Mouse (Mus musculus) brain, embryonic 14.5 days (tissue): ENCODE results near the gene Degs2.

Experiments used
- CTCF ChIP-seq: fragments of 200-500 bp; IDR thresholded peaks from 2 replicates; pipeline ENCODE4 v1.5.1; 2012; ENCODE audit warnings: inconsistent platforms, mild to moderate bottlenecking, moderate library complexity, borderline replicate concordance; ENCODE audit not compliant: insufficient read depth, insufficient read length; ENCODE audit errors: extremely low read depth
- POLR2A ChIP-seq: fragments of 200-500 bp; IDR thresholded peaks from 2 replicates; pipeline ENCODE4 v1.6.1; 2012; ENCODE audit warnings: mild to moderate bottlenecking, inconsistent platforms, borderline replicate concordance; ENCODE audit not compliant: poor library complexity, insufficient read depth, insufficient read length, severe bottlenecking; ENCODE audit errors: extremely low read depth

DNA sequence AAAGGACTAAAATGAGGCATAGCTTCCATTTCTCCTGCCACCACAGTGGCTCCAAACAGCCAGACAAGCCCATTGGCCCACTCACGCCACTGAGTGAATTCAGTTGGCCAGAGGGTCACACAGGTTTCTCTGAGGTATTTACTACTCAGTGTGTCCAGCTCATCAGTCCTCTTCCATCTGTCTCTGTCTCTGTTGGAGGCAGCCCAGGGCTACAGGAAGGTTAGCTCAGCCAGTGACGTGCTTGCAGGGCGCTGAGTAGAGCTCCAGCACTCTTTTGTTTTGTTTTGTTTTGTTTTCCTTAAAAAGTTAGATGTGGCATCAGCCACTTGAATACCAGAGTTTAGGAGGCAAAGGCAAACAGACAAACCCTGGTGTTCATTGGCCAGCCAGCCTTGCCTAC is 28.6 kb downstream of the Degs2 start:
- TF ChIP-seq CTCF = no peak
- no peak for TF ChIP-seq POLR2A
